Mouse (Mus musculus) inflammation-experienced regulatory T-cells (primary cell): ENCODE data around the gene Ctf2. TPM values are rescaled to one million over a fixed set of nuclear protein-coding genes. Genes with fewer than 3 reads are reported as not detected.

ENCODE experiments used
- polyA plus RNA-seq, 2 experiments: library from polyadenylated mRNA; unstranded; fragments of 100-300 nt; shearing (Covaris generic); gene quantifications; one replicate each; pipeline ENCODE4 v1.2.1; 2017

The Ctf2 gene
- polyA plus RNA-seq, result under 1 TPM in 1 of 2 experiments, not detected in 1; 0.21 TPM

DNA sequence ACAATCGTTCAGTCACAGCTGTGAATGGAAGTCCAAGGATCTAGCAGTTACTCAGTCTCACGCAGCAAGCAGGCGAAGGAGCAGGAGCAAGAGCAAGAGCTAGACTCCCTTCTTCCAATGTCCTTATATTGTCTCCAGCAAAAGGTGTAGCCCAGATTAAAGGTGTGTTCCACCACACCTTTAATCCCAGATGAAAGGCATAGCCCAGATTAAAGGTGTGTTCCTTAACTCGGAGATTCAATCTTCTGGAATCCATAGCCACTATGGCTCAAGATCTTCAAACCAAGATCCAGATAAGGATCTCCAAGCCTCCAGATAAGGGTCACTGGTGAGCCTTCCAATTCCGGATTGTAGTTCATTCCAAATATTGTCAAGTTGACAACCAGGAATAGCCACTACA is at the start of gene Ctf2:
Gene Ctf2, minus strand, starts transcription at position 101 of the 400 bp plus-strand sequence.

DNA sequence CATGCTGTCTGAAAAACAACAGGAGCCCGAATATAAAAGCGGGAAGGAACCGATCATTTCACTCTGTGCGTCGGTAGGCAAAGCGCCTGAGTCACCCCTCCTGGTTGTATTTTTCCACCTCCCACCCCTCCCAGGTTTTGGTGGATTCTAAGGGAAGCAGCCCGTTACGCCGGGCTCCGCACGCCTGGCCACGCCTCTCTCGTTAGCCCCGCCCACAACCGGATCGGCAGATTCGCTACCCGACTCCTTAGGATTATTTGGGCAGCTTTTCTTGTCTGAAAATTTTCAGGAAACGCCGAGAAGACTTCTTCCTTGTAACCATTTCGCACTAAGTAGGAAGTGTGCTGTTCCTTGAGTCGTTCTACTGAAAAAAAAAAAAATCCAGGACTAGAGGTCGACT is 44.5 kb upstream of the Ctf2 start, which contains the start of gene Setd1a:
Gene Setd1a, plus strand, starts transcription at position 245 of the 400 bp plus-strand sequence.

DNA sequence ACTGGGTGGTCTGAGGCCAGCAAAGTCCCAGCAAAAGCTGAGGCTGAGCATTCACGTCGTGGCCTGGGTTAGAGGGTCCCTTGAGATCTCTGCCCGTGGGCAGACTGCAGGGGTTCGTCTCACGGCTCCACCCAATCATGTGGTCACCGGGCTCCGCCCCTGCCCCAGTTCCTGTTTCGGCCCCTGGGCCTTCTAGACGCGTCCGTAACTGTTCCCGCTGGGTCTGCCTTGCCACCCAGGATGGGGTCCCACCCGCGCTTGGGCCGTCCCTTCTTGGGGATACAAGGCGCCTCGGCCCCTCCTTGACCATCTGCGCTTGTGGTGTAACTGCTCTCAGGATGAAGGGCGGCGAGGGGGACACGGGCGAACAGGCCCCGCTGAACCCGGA is 37.7 kb upstream of the Ctf2 start, which contains the start of gene Orai3:
Gene Orai3, plus strand, starts transcription at position 165 of the 388 bp plus-strand sequence.

DNA sequence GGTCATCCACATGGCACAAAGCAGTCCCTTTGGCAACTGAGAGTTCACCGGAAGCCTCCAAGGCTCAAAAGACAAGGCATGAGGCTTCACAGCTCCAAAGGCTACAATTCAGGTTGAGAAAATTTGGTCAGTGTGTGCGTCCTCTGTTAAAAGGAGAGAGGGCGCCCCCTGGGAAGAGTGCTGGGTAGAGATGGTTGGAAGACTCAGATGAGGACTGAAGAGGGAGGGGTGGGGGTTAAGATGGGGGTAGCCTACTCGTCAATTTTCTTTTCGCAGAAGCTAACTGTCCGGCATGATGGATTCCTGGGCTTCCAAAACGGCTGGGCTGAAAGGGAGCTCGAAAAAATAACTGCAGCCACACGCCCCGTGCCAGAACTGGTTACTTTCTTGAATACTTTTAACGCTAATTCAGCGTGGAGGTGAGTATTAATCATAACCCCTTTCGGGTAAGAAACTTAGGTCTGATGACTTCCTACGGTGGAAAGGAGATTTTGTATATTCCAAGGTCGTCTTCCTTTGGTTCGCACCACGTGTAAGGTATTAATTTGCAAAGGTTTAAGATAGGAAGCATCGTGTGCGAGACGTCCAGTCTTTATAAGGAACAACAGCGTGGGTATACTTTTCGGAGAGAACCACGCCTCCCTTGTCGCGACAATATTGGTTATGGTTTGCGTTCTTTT is 12.5 kb upstream of the Ctf2 start, which contains the start of gene Fbxl19:
Gene Fbxl19, plus strand, starts transcription at position 178 of the 680 bp plus-strand sequence.

DNA sequence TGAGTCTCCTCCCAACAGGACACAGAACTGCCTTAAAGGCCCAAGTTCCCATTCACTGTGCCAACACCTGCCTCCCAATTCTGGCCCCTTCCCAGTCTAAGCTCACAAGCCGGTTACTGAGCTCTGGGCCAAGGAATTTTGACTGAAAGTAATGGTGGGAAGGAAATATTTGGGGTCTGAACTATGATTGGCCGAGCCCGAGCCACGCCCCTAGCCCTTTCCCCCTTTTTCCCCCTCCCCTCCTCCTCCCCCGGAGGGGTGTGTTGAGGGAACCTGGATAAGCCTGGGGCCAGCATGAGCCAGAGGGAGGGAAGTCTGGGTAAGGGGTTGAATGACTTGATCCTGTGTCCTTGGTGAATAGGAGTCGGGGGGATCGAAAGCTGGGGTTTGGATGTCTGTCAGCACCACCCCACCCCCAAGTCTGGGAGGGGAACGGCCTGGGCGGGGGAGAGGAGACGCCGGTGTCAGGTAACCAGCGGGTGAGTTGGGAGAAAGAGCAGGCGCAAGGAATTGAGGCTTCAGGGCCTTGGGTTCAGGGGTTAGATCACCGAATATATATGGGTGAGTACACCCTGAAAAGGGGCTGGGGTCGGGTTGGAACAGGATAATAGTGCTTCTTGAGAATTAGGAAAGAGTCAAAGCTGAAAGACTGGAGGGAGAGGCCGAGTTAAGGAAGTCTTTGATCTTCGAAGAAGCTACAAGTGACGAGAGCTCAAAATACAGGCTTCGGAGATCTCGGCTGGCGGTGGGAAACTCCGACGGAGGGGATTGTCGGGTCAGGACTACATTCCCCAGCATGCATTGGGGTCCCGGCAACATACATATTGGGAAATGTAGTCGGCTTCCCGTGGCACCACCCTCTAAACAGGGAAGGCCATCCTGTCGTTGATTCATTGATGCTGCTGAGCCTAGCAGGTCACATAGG is 19.2 kb downstream of the Ctf2 start, which contains the start of gene Ctf1:
Gene Ctf1, plus strand, starts transcription at position 276 of the 925 bp plus-strand sequence.

DNA sequence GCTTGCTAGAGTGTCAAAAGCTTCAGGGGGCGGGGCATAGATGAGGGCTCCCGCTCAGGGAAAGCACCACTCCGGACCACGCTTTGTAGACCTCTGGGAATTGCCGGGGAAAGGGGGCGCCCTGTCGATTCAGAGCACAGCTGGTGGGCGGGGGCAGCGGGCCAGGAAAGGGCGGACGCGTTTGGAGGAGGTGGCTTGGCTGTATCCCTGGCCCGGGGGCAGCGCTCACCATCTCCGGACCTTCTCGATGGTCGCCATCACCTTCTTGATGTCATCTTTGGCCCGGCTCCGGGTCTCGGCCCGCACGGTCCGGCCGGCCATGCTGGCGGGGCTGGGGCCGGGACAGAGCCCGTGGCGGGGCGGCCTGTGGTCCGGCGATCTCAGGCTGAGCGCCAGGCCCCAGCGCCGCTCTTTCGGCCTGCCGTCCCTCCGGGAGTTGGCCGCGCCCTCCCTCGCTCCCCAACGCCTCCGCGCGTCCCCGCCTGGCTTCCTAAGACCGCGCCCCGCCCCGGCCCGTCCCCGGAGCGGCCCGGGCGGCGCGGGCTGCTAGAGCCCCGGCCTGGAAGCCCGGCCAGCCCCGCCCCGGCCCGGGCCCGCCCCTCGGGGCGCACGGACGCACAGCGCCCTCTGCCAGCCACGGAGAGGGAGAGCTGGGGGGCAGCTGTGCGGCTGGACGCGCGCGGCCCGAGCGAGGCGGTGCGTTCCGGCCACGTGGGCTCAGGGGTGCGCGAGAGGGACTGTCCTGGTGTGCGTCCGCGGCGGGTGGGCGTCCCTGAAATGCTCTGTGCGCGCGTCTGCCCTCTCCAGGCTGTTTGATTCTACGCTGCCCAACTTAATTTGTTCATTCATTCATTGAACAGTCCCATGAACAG is 23.5 kb downstream of the Ctf2 start, which contains the start of gene Bcl7c:
Gene Bcl7c, minus strand, starts transcription at position 727 of the 872 bp plus-strand sequence.

Other genes with a start within 250 kb of the Ctf2 start
- gene Srcap, start 220.2 kb downstream of the Ctf2 start, polyA plus RNA-seq, result 10 to 100 TPM; 53.0 to 56.2 TPM
- 1 to 10 TPM; 6.6 to 9.7 TPM for gene Gm42715, start 212.6 kb downstream of the Ctf2 start, polyA plus RNA-seq
- 10 to 100 TPM; 11.5 to 15.8 TPM for gene Tmem265, start 170.8 kb downstream of the Ctf2 start, polyA plus RNA-seq
- gene Phkg2, start 158.8 kb downstream of the Ctf2 start, polyA plus RNA-seq, result 100 to 1,000 TPM; 108 to 132 TPM
- gene Ccdc189, start 143.6 kb downstream of the Ctf2 start, polyA plus RNA-seq, result 1 to 10 TPM in 1 of 2 experiments, under 1 TPM in 1; 0.82 to 1.1 TPM
- 100 to 1,000 TPM; 107 to 163 TPM for gene Rnf40, start 143.4 kb downstream of the Ctf2 start, polyA plus RNA-seq
- under 1 TPM in 1 of 2 experiments, not detected in 1; 0.24 TPM for gene Zfp629, start 116.4 kb downstream of the Ctf2 start, polyA plus RNA-seq
- 10 to 100 TPM; 79.5 to 92.8 TPM for gene Bcl7c, start 23.2 kb downstream of the Ctf2 start, polyA plus RNA-seq
- under 1 TPM in 1 of 2 experiments, not detected in 1; 0.19 TPM for gene Ctf1, start 19.4 kb downstream of the Ctf2 start, polyA plus RNA-seq
- gene Fbxl19, start 12.4 kb upstream of the Ctf2 start, polyA plus RNA-seq, result 1 to 10 TPM in 1 of 2 experiments, under 1 TPM in 1; 0.80 to 1.0 TPM
- 10 to 100 TPM; 20.0 to 30.8 TPM for gene Orai3, start 37.6 kb upstream of the Ctf2 start, polyA plus RNA-seq
- 1 to 10 TPM; 3.8 to 6.5 TPM for gene Setd1a, start 44.5 kb upstream of the Ctf2 start, polyA plus RNA-seq
- not detected for gene Gm49388, start 53.4 kb upstream of the Ctf2 start, polyA plus RNA-seq
- gene Hsd3b7, start 68.4 kb upstream of the Ctf2 start, polyA plus RNA-seq, result 1 to 10 TPM; 1.6 to 6.7 TPM
- gene Stx4a, start 92.1 kb upstream of the Ctf2 start, polyA plus RNA-seq, result 100 to 1,000 TPM; 147 to 189 TPM
- under 1 TPM; 0.51 to 0.56 TPM for gene Stx1b, start 92.4 kb upstream of the Ctf2 start, polyA plus RNA-seq
- gene Zfp646, start 144.1 kb upstream of the Ctf2 start, polyA plus RNA-seq, result 10 to 100 TPM; 43.6 to 44.7 TPM
- gene Zfp668, start 144.7 kb upstream of the Ctf2 start, polyA plus RNA-seq, result 10 to 100 TPM; 13.1 to 20.9 TPM
- 1 to 10 TPM; 1.1 to 2.5 TPM for gene Prss53, start 158.8 kb upstream of the Ctf2 start, polyA plus RNA-seq
- not detected for gene Gm21974, start 163.3 kb upstream of the Ctf2 start, polyA plus RNA-seq
- gene Vkorc1, start 163.5 kb upstream of the Ctf2 start, polyA plus RNA-seq, result 10 to 100 TPM; 43.9 to 54.4 TPM
- gene Bckdk, start 171.9 kb upstream of the Ctf2 start, polyA plus RNA-seq, result 10 to 100 TPM; 50.0 to 58.9 TPM
- gene Kat8, start 180.3 kb upstream of the Ctf2 start, polyA plus RNA-seq, result 10 to 100 TPM; 37.9 to 46.2 TPM
- 1 to 10 TPM in 1 of 2 experiments, under 1 TPM in 1; 0.76 to 1.9 TPM for gene Prss8, start 197.9 kb upstream of the Ctf2 start, polyA plus RNA-seq
- gene Prss36, start 214.6 kb upstream of the Ctf2 start, polyA plus RNA-seq, result 1 to 10 TPM; 2.9 to 3.4 TPM
- 100 to 1,000 TPM; 120 to 128 TPM for gene Fus, start 235.3 kb upstream of the Ctf2 start, polyA plus RNA-seq